Mouse (Mus musculus): ENCODE data around the gene Cpsf7.

DNA sequence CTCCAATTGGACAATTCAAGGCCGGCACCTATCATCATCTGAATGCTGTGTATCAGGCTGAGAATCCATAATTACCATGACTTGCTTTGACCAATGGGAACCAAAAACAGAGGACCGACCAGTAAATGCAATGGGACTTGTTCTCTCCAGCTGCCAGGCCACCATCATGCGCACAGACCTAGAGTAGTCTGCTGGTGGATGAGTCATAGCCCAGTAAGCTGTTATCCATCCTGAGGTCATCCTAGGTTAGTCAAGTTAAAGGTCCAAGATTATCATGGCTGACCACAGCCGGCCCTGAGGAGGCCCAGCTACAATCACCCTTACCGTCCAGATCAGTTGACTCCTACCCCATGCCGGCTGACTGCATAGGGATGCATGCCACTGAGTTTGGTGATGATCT is 44.6 kb downstream of the Cpsf7 start:
- no peak for TF ChIP-seq CTCF (IDR thresholded peaks at IDR 0.05; ENCODE audit: borderline replicate concordance, insufficient read depth, low read length)
- TF ChIP-seq POLR2A (IDR thresholded peaks at IDR 0.05; ENCODE audit: low read depth, low read length) = no peak
